Mouse (Mus musculus) mouse trophoblast stem cell (cell line): ENCODE results near the gene Cnot8.
"Not testable (repeated sequence)": the region's sequence is repeated elsewhere in the genome, so short reads cannot be mapped to it uniquely, and the experiment has no call there.

ENCODE experiments used
- in situ Hi-C, 2 experiments: fragments of 300-500 bp; cut with MseI, MboI; formaldehyde crosslinking; loops; 2 replicates in 1 of 2; 3 replicates in 1 of 2; pipeline ENCODE4 v1.15.1; 2025

Cnot8 gene

DNA sequence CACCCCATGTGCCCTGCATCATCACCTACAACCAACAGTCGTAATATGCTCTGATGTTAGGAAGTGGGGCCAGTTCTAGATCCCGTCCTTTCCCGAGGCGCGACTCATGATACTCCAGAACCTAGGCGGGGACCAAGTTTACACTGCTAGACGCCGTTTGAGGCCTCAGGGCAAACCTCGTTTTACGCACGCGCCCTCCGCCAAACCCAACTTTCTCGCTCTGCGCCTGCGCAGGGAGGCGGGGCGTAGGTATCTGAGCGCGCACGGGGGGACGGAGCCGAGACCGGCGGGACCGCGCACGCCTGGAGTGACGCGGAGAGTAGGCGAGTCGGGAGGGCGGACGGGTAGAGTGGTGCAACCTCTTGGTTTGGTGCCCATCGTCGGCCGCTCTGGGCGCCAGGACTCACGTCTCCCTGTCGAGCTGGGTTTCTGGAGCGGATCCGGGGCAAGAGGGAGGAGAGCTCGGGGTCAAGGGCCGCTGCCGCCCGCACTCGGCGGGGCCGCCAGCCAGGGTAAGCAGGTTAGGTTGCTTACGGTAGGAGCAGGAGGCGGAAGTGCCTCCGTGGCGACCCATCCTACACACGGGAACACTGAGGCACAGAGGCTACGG is at the start of gene Cnot8:
Cnot8 (plus strand) TSS at position 457 of the 610 bp plus-strand sequence.
- in situ Hi-C loops = no loop called here

DNA sequence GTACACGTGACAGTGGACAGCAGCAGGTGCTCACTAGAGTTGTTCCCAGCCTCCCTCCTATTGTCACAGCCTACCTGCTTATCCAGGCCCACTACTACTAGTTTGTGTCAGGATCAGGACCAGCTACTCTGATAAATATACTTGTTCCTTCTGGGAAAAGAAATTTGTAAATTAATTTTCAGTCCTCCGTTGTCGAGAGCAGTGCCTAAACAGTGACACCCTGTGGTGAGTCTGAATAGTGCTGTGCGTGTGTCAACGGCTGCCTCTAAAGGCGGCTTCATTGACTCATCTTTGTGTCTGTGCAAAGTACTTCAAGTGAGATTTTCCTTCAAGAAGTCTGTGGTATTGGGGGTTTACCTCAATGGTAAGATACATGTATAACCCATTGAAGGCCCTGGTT is 46.5 kb upstream of the Cnot8 start:
- in situ Hi-C loops = no loop called here

DNA sequence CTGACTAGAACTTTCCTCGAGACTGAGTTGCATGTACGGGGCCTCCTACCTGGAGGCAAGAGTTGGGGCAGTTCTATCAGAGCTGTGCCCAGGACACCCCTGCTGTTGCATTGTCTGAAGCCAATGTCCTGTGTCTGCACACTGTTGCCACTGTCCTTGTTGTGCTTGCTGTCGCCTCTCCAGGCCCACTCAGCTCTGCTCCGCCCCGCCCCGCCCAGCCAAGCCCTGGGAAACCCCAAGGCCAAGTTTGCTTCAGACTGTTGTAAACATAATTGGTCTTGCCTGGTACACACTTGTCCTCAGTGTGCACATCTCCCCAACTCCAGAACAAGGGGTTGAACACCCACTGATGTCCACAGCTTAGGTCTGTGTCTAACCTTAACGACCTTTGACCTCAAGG is 44.2 kb upstream of the Cnot8 start:
- in situ Hi-C loops = not testable (repeated sequence)

DNA sequence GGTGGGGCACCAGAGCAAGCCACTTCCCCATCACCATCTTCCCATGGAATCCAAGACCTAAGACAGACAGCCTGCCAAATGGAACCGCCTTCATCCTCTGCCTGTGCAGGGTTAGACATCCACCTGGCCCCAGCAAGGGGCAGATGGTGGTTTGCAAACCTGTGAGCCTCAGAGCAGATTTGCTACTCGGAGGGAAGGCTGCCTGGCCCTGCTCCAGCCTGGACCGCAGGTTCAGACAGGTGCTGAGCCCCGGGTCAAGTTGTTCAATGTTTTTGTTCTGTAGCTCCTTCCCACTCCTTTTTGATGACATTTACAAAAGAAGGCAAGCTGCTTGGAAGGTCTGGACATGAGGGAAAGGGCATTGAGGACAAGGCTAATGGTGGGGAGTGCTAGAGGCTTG is 42.7 kb upstream of the Cnot8 start:
- in situ Hi-C loops = not testable (repeated sequence)

DNA sequence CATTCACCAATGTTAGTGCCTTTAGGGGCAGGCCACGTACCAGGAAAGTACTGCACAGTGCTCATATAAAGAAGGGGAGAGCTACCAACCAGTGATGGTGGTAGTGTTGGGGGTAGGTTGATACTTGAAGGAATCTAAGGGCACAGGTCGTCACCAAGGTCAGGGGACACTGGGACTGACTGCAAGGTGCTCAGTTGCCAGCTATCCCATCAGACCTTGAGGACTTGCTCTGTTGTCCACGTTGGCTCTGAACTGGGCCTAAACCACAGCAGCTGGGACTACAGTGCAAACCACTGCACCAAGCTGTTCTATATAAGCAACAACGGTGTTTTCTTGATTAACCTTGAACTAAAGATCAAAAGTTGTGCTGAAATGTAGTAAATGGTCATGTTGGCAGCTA is 41.4 kb upstream of the Cnot8 start:
- in situ Hi-C loops = no loop called here

DNA sequence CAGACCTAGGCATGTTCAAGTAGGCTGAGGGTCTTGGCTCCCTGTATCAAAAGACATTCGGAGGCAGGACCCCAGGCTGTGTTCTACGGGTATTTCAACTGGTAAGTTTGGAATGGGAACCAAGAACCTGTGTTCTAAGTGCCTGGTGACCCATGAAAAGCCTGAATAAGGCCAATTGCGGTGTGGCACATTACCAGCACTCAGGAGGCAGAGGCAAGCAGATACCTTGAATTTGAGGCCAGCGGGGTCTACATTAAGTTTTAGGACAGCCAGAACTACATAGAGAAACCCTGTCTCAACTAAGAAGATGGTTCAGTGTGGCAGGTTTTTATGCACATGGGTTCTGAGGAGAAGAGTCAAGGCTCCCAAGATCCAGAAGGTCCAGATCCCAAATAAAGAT is 38.9 kb upstream of the Cnot8 start:
- in situ Hi-C loops = no loop called here

DNA sequence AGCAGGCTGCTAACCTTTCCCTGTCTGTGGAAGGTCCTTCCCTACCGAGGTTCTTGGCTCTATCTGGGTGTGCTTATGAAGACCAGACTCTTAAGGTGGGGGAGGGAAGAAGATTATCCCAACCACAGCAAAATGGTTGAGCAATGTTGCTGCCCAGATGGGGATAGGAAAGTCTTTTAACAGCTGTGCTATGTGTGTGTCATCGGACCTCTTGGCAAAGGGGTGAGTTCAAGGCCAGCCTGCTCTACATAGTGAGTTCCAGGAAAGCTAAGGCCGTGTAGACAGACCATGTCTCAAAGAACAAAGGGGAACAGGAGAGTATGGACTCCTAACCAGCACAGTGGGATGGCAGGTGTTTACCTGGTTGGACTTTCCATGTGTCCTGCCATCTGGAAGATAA is 31.0 kb upstream of the Cnot8 start:
- in situ Hi-C loops = no loop called here

DNA sequence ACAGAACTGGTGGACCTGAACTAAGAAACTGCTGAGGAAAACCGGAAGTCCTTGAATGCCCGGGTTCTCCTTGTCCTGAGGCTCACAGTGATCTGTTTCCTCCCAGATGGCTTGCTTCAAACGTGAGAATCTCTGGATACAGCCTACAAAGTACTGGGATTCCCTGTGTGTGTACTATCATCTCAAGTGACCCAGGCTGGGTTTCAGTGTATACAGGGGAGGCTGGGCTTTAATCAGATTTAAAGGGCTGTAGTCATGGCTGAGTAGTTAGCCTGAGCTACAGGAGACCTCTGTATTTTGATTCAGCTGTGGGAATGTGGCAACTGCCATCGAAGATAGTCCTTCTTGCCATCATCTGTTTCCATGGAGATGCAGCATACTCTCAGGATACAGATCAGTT is 26.7 kb upstream of the Cnot8 start:
- in situ Hi-C loops = loop anchor here in 1 of 2 experiments (25.0 kb wide), 1 partner anchor 265 kb away; the partner anchor contains the start of gene Sap30l

DNA sequence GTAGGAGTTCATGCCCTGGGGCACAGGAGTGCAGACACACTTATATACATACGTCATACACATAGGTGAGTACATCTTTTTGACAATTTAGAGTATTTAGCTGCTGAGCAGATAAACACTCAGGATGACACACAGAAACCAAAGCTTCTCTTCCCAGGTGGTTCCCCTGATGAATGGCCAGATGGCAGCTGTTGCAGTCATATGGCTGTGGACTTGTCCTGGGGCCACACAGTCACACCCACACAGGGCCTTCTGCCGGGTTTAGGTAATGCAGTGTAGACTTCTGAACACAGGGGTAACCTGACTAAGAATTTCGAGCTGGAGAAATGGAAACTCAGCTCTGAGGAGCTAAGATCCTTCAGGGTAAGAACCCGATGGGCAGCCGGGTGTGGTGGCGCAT is 22.2 kb upstream of the Cnot8 start:
- in situ Hi-C loops = loop anchor here (10.0 to 25.0 kb wide), 2 partner anchors 267 to 269 kb away; partner anchors contain the start of gene Sap30l (in 1 of the 2)

DNA sequence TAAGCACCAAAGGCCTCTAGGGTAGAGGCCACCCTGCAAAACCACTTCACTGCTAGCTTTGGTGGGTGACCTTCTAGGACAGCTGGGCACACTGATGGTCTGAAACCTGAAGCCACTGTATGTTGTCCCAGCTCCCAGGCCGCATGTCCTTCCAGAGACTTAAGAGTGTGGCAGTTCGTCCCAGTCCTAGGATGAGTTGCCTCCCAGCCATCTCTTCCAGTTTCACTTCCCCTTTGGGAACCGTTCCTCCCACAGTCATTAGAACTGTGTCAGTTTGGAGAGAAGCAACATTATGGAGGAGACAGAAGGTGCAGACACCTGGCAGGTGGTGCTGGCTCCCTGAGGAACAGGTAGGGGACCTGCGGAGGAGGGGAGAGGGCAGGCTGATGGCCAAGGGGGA is 11.4 kb upstream of the Cnot8 start:
- in situ Hi-C loops = loop anchor here (5.0 to 25.0 kb wide), 3 partner anchors 138 to 280 kb away; partner anchors contain the start of gene Sap30l (in 1 of the 2)

DNA sequence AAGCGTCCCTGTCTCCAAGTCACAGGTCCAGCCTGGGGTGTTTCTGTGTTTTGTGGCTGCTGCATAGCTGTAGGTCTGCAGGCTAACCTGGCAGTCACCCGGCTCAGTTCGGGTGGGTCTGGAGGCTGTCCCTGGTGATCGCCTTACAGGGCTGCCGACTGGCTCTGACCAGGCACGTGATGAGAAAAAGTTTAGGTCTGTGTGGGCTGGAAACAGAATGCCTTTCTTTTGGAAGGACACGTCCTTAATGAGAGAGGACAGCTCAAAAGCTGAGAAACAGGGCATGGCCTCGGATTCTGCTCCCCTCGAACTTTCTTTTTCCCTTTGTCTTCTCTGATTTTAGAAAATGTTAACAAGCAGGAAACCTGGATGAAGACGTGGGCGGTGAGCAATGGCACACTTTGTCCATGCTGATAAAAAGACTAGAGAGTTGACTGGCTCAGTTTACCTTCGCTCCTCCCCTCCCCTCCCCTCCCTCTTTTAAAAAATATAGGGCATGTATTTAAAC is 10.9 kb upstream of the Cnot8 start, which contains the start of gene Gm12248:
Gm12248 (minus strand) TSS at position 114 of the 508 bp plus-strand sequence.
- in situ Hi-C loops = loop anchor here (5.0 to 25.0 kb wide), 3 partner anchors 138 to 281 kb away; partner anchors contain the start of gene Sap30l (in 1 of the 2)

DNA sequence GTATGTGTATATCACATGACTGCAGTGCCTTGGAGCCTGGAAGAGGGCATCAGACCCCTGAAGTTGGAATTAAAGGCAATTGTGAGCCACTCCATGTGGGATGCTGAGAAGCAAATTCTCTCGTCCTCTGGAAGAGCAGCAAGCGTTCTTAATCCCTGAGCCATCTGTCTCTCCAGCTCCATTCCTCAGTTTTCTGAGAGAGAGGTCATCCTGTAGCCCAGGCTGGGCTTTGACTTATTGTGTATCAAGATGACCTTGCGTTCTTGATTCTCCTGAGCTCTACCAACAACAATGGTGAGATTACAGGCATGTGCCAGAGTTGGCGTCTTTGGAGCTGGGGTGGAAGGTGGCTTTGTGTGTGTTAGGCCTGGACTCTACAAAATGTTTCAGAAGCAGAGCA is 9.2 kb upstream of the Cnot8 start:
- in situ Hi-C loops = loop anchor here (5.0 to 25.0 kb wide), 3 partner anchors 140 to 282 kb away; partner anchors contain the start of gene Sap30l (in 1 of the 2)

DNA sequence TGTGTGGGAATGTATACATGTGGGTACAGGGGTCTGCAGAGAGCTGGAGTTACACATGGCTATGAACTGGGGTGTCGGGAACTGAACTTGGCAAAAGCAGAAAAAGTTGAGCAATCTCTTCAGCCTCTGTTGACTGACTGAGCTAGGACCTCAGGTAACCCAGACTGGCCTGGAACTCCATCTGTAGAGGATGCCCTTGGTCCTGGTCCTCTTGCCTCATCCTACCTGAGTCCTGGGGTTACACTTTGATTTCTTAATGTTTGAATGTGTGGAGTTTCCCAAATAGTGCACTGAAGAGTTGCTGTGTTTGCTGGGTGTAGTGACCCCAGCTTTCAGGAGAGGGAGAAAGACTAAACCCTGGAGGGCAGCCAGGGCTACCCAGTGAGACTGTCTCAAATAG is 8.4 kb upstream of the Cnot8 start:
- in situ Hi-C loops = loop anchor here in 1 of 2 experiments (10.0 to 25.0 kb wide), 2 partner anchors 141 to 283 kb away; partner anchors contain the start of gene Sap30l

DNA sequence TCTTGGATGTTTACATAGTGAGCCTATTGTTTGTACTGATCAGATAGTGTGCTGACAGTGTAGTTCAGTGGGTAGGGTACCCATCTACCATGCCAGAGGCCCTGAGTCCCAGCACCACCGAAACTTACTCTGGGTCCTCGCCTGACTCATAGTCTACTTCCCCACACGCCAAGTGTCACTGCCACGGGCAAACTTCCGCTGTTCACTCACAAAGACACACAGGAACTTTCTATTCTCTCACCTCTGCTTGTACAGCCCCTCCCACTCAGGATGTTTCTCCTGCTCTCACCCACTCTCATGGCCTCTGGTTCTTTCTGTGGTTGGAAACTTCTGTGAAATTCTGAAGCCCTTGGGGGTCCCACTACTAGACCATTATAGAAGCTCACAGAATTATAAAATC is 7.8 kb upstream of the Cnot8 start:
- in situ Hi-C loops = loop anchor here in 1 of 2 experiments (10.0 to 25.0 kb wide), 2 partner anchors 141 to 284 kb away; partner anchors contain the start of gene Sap30l

DNA sequence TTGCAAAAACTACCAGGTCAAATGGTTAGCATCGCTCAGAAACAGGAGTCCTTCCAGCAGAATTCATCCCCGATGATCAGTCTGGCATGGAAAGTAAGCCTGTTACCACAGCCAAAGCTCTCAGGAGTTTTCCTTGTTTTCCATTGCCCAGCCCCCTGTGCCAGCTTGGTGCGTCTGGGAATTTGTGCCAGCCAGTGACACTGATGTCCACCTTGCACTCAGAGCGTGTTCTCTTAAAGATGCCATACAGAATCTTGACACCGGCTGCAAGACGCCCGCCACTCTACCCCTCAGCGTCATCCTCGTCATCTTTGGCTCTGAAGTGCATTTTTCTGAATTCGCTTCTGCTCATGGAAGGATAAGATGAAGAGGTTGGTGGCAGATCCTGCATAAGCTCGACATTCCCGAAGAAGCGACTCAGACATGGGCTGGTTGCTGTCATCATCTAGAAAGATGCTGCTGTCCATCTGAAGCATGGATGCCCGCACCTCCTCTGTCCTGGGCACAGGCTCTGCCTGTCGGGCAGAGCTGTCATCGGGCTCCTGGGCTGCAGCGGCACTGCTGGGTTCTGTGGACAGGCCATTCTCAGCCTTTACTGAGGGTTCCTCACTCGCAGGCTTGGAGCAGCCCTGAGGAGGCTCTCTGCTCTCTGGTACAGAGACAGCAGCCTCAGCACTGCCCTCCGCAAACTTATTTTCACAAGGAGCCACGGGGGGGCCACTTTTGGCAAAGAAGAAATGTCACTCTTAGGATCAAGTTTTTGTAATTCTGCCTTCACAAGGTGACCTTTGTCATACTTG is 6.9 kb upstream of the Cnot8 start:
- in situ Hi-C loops = loop anchor here in 1 of 2 experiments (10.0 to 25.0 kb wide), 2 partner anchors 142 to 285 kb away; partner anchors contain the start of gene Sap30l

DNA sequence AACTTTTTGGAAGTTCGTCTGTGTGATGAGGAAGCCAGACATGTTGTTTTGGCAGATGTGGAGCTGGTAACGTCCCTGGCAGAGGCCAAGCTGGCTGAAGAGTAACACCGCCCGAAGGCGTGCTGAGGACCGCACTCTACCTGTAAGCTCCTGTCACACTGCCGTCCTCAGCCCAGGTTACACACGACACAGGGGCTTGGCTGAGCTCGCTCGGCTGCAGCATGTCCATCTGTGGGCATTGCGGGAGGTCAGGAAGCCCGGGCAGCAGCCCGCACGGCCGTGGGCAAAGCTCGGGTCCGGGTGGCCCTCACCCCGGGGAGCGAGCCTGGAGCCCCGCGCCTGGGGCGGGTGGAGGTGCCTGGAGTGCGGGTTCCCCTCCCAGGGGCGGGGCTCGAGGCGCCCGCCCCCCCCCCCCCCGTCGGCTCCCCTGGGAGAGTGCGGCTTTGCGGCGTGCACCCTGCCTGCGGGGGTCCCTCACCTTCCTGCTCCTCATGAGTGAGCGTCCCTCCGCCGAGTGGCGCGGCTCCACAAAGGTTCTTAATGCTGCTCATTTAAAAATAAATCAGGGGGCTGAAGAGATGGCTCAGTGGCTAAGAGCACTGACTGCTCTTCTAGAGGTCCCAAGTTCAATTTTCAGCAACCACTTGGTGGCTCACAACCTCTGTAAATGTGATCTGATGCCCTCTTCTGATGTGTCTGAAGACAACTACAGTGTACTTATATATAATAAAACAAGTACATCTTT is 6.2 kb upstream of the Cnot8 start:
- in situ Hi-C loops = loop anchor here in 1 of 2 experiments (10.0 to 25.0 kb wide), 2 partner anchors 143 to 285 kb away; partner anchors contain the start of gene Sap30l

DNA sequence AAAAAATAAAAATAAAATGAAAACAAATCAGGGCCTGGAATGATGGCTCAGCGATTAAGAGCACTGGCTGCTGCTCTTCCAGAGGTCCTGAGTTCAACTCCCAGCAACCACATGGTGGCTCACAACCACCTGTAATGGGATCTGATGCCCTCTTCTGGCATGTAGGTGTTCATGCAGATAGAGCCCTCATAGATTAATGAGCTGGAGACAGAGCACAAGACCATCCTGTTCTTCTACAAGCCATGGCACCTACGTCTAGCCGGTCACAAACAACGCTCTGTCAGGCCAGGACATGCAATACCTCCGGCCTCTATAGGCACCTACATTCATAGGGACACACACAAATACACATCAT is 5.6 kb upstream of the Cnot8 start:
- in situ Hi-C loops = loop anchor here in 1 of 2 experiments (10.0 to 25.0 kb wide), 2 partner anchors 144 to 286 kb away; partner anchors contain the start of gene Sap30l

DNA sequence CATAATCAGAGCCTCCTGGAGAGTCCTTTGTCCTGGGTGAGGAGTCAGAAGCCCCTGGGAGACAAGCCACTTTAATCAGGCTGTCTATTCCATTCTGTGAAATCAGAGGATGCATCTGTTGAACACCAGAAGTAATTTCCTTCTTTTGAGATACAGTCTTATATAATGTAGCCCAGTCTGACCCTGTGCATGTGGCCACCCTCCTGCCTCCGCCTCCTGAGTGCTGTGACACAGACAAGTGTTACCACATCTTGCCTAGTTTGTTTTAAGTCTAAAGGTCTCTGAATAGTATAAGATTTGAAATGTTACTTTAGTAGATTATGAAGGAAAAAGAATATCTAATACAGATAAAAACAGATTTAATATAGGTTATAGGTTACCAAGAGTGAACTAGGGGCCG is 3.9 kb upstream of the Cnot8 start:
- in situ Hi-C loops = no loop called here

DNA sequence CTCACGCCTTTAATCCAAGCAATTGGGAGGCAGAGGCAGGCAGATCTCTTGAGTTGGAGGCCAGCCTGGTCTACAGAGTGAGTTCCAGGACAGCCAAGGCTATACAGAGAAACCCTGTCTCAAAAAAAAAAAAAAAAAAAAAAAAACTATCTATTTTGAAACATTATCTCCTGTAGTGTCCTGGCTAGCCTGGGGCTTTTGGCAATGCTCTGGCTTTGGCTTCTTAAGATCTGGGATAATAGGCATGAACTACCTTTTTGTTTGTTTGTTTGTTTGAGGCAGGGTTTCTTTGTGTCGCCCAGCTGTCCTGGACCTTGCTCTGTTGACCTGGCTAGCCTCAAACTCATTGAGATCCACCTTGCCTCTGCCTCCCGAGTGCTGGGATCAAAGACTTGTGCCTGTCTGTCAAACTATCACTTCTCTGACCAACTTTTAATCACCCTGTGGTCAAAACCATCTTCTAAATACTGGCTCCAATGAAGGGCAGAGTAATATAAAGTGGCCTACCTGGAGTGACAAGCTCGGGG is 2.7 kb upstream of the Cnot8 start:
- in situ Hi-C loops = no loop called here

DNA sequence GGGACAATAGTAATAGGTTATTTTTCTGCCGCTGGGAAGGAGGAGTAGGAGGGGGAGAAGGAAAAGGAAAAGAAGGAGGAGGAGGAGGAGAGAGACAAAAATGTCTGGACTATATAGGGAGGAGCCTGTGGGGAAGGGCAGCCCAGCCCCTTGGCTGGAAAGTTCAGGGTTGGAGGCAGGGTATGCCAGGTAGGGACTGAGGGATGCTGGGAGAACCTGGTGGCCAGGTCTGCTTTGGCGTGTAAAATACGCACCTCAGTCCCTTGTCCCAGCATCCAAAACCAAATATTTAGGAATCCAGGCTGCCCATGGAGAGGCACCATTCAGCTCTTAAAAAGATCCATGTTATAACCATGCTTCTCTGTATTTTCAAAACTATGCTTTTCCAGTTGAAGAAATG is 1.8 kb upstream of the Cnot8 start:
- in situ Hi-C loops = no loop called here
